Mouse (Mus musculus) hindbrain, embryonic 14.5 days (tissue): ENCODE data around the gene Pole2. TPM values are rescaled to one million over a fixed set of nuclear protein-coding genes. Genes with fewer than 3 reads are reported as not detected.

Experiments
- ATAC-seq: fragments of 200-750 bp; cut with Nextera tagmentation; 2 replicates; pipeline ENCODE4 v1.8.0; 2017; ENCODE audit warnings: moderate number of reproducible peaks, mild to moderate bottlenecking, moderate TSS enrichment, moderate library complexity; ENCODE audit not compliant: low FRiP score
- DNase-seq: peaks from one replicate; pipeline ENCODE4 v3.0.0-alpha.2; 2015; ENCODE audit warnings: low spot score
- H3K27ac ChIP-seq: fragments of 300-500 bp; sonication (generic); 2 replicates; pipeline ENCODE4 v1.5.1; 2014; ENCODE audit warnings: mild to moderate bottlenecking, moderate library complexity
- H3K27me3 ChIP-seq: fragments of 300-500 bp; sonication (generic); 2 replicates; pipeline ENCODE4 v1.6.1; 2014; ENCODE audit warnings: mild to moderate bottlenecking, low read length, mixed read lengths; ENCODE audit not compliant: control insufficient read depth, insufficient read depth
- H3K36me3 ChIP-seq: fragments of 300-500 bp; sonication (generic); replicated peaks from 2 replicates; pipeline ENCODE4 v1.6.1; 2014; ENCODE audit not compliant: control insufficient read depth, insufficient read depth
- H3K4me1 ChIP-seq: fragments of 300-500 bp; sonication (generic); replicated peaks from 2 replicates; pipeline ENCODE4 v1.6.1; 2014; ENCODE audit warnings: antibody characterized with exemption, low read length, mixed read lengths; ENCODE audit not compliant: control insufficient read depth, insufficient read depth
- H3K4me2 ChIP-seq: fragments of 300-500 bp; sonication (generic); replicated peaks from 2 replicates; pipeline ENCODE4 v1.6.1; 2014; ENCODE audit warnings: mild to moderate bottlenecking, moderate library complexity
- H3K4me3 ChIP-seq: fragments of 300-500 bp; sonication (generic); replicated peaks from 2 replicates; pipeline ENCODE4 v1.5.1; 2014; ENCODE audit warnings: mild to moderate bottlenecking, low read length
- H3K9ac ChIP-seq: fragments of 300-500 bp; sonication (generic); 2 replicates; pipeline ENCODE4 v1.6.1; 2014
- H3K9me3 ChIP-seq: fragments of 300-500 bp; sonication (generic); 2 replicates; pipeline ENCODE4 v1.6.1; 2016; ENCODE audit warnings: low read length; ENCODE audit not compliant: control insufficient read depth
- WGBS: fragments of 180-500 bp; shearing (Covaris S2); extraction: QIAGEN DNeasy Blood & Tissue Kit; methylation state at CpG from one replicate; pipeline ENCODE4 v1.1.7; 2014; 5-methylcytosine and 5-hydroxymethylcytosine counted together
- polyA plus RNA-seq: library from polyadenylated mRNA; unstranded; fragments of >200 nt; fragmentation: Nextera tagmentation; extraction: Ambion mirVana; gene quantifications from 2 replicates; pipeline ENCODE4 v1.2.1, GENCODE M21; 2014

Pole2 gene
- polyA plus RNA-seq, 1 experiment from 2014 or later: 4.5 TPM

- WGBS: under 1% methylated on average over 52 of the region's 64 CpGs
- H3K9me3 ChIP-seq: no peaks in the 10 kb centered on the region
- peak; percentile 95 for ATAC-seq
- H3K27me3 ChIP-seq: no peaks in the 10 kb centered on the region
- H3K4me1 ChIP-seq: no peaks in the 10 kb centered on the region
- no peaks in the 10 kb centered on the region for H3K36me3 ChIP-seq
- DNase-seq: peak; percentile 73
- peak overlapping the region; percentile 84 for H3K9ac ChIP-seq
- peak overlapping the region; percentile 65 for H3K4me2 ChIP-seq
- H3K4me3 ChIP-seq: peak overlapping the region; percentile 83
- peak overlapping the region; percentile 78 for H3K27ac ChIP-seq
These were observed 13.9 kb upstream of the Pole2 start for GRCm38 (mm10) chr12:69241771-69242431.

DNA sequence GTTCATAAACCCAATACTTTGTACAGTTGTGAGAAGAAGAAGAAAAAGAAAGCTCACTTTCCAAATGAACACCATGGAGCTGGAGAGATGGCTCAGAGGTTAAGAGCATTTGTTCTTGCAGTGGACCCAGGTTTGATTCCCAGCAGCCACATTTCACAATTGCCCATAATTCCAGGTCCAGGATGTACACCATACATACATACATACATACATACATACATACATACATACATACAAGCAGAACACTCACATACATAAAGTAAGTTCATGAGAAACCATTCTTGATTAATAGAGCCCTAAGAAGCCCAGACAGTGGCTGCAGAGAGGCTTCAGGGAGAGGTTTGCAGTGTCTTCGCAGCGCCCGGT, 13.4 kb upstream of the Pole2 start:
- Histone ChIP-seq H3K9ac (peak overlapping the region; percentile 84), H3K9me3 (no peaks in the 10 kb centered on the region), H3K4me1 (no peaks in the 10 kb centered on the region), H3K27ac (peak overlapping the region; percentile 78), H3K27me3 (no peaks in the 10 kb centered on the region), H3K4me3 (peak overlapping the region; percentile 83), H3K36me3 (no peaks in the 10 kb centered on the region), H3K4me2 (peak overlapping the region; percentile 65)
- DNase-seq (peak; percentile 24), ATAC-seq (no peak)
- 5% methylated on average over 3 of the region's 3 CpGs for WGBS

GRCm38 (mm10) chr12:69240876-69241275, 12.9 kb upstream of the Pole2 start, which contains the start of gene Klhdc1:
Gene Klhdc1 (plus strand): TSS chr12:69241176.
- ATAC-seq (no peak), DNase-seq (no peak)
- Histone ChIP-seq H3K36me3 (no peaks in the 10 kb centered on the region), H3K27ac (peak within 1 kb of the TSS; percentile 78), H3K9me3 (no peaks in the 10 kb centered on the region), H3K4me3 (peak within 1 kb of the TSS; percentile 83), H3K4me1 (no peaks in the 10 kb centered on the region), H3K4me2 (peak within 1 kb of the TSS; percentile 65), H3K9ac (peak within 1 kb of the TSS; percentile 84), H3K27me3 (no peaks in the 10 kb centered on the region)
- WGBS: 64% methylated on average over 6 of the region's 6 CpGs

- Histone ChIP-seq H3K36me3 (no peaks in the 10 kb centered on the region), H3K4me2 (no peak overlapping the region), H3K9me3 (no peaks in the 10 kb centered on the region), H3K27ac (no peak overlapping the region), H3K9ac (no peak overlapping the region), H3K4me3 (no peak overlapping the region), H3K4me1 (no peaks in the 10 kb centered on the region), H3K27me3 (no peaks in the 10 kb centered on the region)
- 38% methylated on average over 3 of the region's 3 CpGs for WGBS
- ATAC-seq: no peak
- no peak for DNase-seq
These were observed 10.3 kb upstream of the Pole2 start for GRCm38 (mm10) chr12:69238284-69238683.

GRCm38 (mm10) chr12:69235782-69236181, 7.8 kb upstream of the Pole2 start:
- H3K27me3 ChIP-seq: no peaks in the 10 kb centered on the region
- H3K4me1 ChIP-seq: no peaks in the 10 kb centered on the region
- DNase-seq: no peak
- WGBS: 95% methylated on average over 6 of the region's 6 CpGs
- no peak overlapping the region for H3K27ac ChIP-seq
- no peak overlapping the region for H3K9ac ChIP-seq
- H3K4me3 ChIP-seq: no peak overlapping the region
- ATAC-seq: no peak
- H3K4me2 ChIP-seq: no peak overlapping the region
- H3K36me3 ChIP-seq: no peaks in the 10 kb centered on the region
- no peaks in the 10 kb centered on the region for H3K9me3 ChIP-seq

- WGBS: 68% methylated on average over 2 of the region's 2 CpGs
- no peak overlapping the region for H3K4me2 ChIP-seq
- H3K27me3 ChIP-seq: no peaks in the 10 kb centered on the region
- H3K9ac ChIP-seq: no peak overlapping the region
- DNase-seq: no peak
- no peak overlapping the region for H3K27ac ChIP-seq
- H3K4me3 ChIP-seq: no peak overlapping the region
- H3K9me3 ChIP-seq: no peaks in the 10 kb centered on the region
- no peaks in the 10 kb centered on the region for H3K36me3 ChIP-seq
- H3K4me1 ChIP-seq: no peaks in the 10 kb centered on the region
- no peak for ATAC-seq
These were observed 1.3 kb upstream of the Pole2 start for GRCm38 (mm10) chr12:69229251-69229650.

GRCm38 (mm10) chr12:69220613-69221277, 7.2 kb downstream of the Pole2 start:
- no peak for ATAC-seq
- no peaks in the 10 kb centered on the region for H3K4me1 ChIP-seq
- no peak for DNase-seq
- WGBS: 90% methylated on average over 19 of the region's 19 CpGs
- no peak overlapping the region for H3K27ac ChIP-seq
- H3K9me3 ChIP-seq: no peaks in the 10 kb centered on the region
- H3K27me3 ChIP-seq: no peaks in the 10 kb centered on the region
- no peak overlapping the region for H3K4me2 ChIP-seq
- H3K9ac ChIP-seq: no peak overlapping the region
- no peak overlapping the region for H3K4me3 ChIP-seq
- no peaks in the 10 kb centered on the region for H3K36me3 ChIP-seq

DNA sequence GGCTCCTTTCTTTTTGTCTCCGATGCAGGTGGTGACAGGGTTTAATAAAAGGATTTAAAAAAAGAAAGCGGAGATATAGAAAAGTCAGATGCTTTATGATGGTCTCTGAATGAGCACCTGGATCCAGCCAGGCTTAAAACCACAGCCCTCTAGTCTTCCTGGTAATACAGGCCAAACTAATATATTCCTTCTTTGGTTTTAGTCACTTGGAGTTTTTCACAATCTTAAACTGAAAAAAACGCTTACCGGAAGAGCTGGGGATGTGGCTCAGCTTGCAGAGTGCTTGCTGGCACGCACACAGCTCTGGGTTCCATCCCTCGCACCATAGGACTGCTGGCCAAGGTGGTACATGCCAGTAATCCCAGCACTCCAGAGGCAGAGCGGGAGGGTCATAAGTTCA, 11.4 kb downstream of the Pole2 start:
- H3K9me3 ChIP-seq: no peaks in the 10 kb centered on the region
- no peaks in the 10 kb centered on the region for H3K36me3 ChIP-seq
- ATAC-seq: no peak
- H3K4me3 ChIP-seq: no peak overlapping the region
- H3K9ac ChIP-seq: no peak overlapping the region
- no peaks in the 10 kb centered on the region for H3K27me3 ChIP-seq
- H3K27ac ChIP-seq: no peak overlapping the region
- WGBS: 94% methylated on average over 7 of the region's 7 CpGs
- H3K4me2 ChIP-seq: no peak overlapping the region
- H3K4me1 ChIP-seq: no peaks in the 10 kb centered on the region
- no peak for DNase-seq

- Histone ChIP-seq H3K4me3 (no peak overlapping the region), H3K27me3 (no peaks in the 10 kb centered on the region), H3K9me3 (no peaks in the 10 kb centered on the region), H3K27ac (no peak overlapping the region), H3K36me3 (no peaks in the 10 kb centered on the region), H3K9ac (no peak overlapping the region), H3K4me1 (no peaks in the 10 kb centered on the region), H3K4me2 (no peak overlapping the region)
- no peak for DNase-seq
- no peak for ATAC-seq
- 89% methylated on average over 3 of the region's 3 CpGs for WGBS
These were observed 12.8 kb downstream of the Pole2 start for GRCm38 (mm10) chr12:69215000-69215785.
